Mouse (Mus musculus) frontal cortex, postnatal 14 days (tissue): ENCODE measurements around the gene Ifna5.
A peak's percentile ranks its signal among the peaks of the same experiment; 100 is the strongest.

Source experiments
- DNase-seq, 2 experiments: peaks; one replicate each; pipeline ENCODE4 v3.0.0; 2022; ENCODE audit warnings: low spot score in 2 of 2

Gene Ifna5

GRCm38 (mm10) chr4:88864599-88864998, 29.3 kb downstream of the Ifna5 start:
- no peak for DNase-seq

DNA sequence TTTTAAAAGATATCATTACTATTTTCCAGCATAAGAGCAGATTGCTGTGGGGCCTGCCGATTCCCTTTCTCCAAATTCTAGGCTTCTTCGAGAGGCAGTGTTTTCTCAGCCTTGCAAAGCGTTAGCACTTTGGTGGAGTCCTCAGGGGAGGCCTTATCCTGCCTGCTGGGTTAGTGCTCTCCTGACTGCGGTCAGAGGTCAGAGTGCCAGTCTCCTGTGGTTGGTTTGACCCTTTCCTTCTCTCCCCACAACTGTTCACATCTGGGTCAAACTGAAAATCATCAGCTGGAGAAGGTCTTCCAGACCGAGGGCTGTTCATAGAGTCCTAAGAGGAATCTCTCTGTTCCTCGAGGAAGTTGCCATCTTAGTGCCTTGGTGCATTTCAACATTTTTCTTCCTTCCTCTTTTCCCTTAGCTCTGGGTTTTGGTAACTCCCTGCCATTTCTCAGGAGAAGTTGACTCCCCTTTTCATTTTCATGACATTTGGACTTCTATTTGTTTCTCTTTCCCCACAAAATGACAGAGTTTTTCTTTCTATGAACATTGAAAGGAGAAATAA, 29.8 kb downstream of the Ifna5 start:
- no peak for DNase-seq

GRCm38 (mm10) chr4:88867366-88867925, 32.1 kb downstream of the Ifna5 start:
- DNase-seq: peak; percentile 40 to 74

DNA sequence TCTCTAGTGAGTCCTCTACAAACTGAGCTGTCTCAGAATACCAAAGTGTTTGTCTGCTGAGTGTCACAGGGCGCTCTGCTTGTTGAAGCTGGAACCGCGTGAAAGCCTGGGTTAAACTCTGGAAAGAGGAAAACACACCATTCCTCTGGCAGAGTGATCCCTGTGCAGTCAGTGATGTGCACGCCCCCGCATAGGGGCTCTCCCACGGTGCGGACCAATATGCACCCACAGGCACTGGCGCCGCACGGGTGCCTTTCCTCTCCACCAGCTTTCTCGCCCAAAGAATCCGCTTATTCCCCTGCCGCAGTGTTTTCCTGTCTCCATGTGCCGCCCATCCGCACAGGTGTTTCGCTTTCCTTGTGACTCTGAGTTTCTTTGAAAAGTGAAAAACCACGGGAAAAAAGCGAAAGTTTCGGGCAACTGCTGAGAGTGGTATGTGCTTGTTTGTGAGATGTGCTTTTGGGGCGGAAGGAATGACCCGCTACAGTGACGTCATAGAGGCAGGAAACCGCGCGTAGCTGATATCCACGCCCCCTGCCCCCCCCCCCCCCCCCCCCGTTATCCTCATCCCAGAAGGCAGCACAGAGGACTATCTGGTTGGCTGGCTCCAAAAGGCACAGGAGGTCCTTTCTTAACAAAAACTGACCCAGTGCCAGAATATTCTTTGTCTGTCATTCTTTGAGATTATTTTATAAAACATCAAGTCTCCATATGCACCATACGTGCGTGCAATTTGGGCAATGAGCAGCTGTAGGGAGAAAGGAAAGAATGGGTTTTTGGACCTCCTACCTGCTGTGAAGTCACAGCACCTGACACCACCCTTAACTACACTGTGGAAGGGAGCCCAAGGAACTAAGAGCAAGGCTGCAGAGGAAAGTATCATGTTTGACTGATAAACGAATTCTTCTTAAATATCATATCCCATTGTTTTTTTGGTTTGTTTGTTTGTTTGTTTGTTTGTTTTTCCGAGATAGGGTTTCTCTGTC, 32.9 kb downstream of the Ifna5 start:
- peak; percentile 5 to 15 for DNase-seq

DNA sequence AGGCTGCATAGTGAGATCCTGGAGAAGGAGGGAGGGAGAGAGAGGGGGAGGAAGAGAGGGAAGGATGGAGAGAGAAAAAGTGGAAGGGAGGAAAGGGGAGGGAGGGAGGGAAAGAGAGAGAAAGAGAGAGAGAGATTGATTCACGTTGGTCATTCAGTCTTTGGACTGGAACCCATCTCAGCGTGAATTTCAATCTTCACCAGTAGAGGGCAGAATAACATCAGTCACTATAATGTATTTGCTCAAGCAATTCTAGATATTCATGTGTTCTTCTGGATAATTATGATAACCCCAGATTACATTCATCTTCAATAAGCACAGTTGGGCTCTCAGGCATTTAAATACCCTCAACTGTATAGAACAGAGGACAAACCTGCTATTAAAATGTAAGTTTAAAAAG, 37.4 kb downstream of the Ifna5 start:
- no peak for DNase-seq

GRCm38 (mm10) chr4:88875435-88876095, 40.2 kb downstream of the Ifna5 start:
- DNase-seq: no peak

DNA sequence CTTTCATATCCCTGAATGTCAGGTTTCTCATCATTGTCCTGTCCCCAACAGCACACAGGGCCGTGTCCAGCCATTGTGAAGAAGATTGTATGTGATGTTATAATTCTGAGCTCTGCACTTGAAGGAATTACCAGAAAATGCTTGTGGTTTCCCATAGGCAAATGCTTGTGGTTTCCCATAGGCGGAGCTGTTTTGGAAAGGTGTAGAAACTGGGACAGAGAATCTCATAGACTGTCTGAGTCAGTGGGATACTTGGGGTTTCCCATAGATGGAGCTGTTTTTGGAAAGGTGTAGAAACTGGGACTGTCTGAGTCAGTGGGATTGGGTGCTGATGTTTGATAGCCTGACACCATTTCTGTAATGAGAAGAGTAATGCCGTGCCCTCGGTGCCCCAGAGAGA, 41.2 kb downstream of the Ifna5 start:
- DNase-seq: no peak

DNA sequence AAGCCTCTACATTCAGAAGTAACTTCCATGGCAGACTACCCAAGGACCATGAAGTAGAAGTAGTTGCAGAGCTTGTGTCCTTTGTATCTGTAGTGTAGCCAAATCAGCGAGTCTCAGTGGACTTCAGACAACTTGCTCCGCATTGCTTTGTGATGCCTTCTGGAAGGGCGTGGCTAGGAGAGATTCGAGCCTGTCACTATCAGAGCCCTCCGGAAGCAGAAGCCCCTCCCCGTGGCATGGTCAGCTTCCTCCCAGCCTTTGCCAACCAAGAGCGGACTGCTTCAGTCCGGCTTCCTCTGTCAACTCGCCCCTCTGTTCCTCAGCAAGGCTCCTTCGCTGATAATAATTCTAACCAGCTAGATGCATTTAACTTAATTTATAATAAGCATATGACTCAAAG, 42.9 kb downstream of the Ifna5 start:
- no peak for DNase-seq

GRCm38 (mm10) chr4:88878772-88879171, 43.4 kb downstream of the Ifna5 start:
- no peak for DNase-seq

DNA sequence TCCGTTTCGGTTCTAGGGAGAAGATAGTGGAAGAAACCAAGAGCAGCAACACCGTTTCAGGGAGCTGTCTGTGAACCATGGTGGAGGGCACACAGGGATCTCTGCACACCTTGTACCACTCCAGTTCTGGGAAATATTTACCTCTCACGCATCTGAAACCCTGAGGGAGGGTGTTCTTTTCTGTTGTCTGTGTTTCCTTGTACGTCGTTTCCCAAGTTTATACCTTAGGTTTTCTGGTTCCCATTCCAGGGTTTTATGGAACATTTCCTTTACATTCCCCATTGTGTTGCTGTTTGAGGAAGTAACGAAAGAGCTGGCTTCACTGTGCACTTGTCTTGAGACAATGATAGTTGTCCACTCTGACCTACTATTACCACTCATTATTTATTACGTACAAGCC, 44.8 kb downstream of the Ifna5 start, which contains the start of gene Ifne:
TSS of gene Ifne (minus strand) at position 101 of the 400 bp plus-strand sequence.
- DNase-seq: no peak
